Mouse (Mus musculus) lung, postnatal 0 days (tissue): ENCODE measurements around the gene Thoc5. TPM values are rescaled to one million over a fixed set of nuclear protein-coding genes. Genes with fewer than 3 reads are reported as not detected.

Source experiments
- ATAC-seq: fragments of 200-750 bp; cut with Nextera tagmentation; 2 replicates; pipeline ENCODE4 v1.8.0; 2017; ENCODE audit warnings: moderate library complexity
- DNase-seq: peaks from one replicate; pipeline ENCODE4 v3.0.0-alpha.2; 2016; ENCODE audit warnings: low spot score
- H3K27ac ChIP-seq: fragments of 300-500 bp; sonication (generic); 2 replicates; pipeline ENCODE4 v1.5.1; 2014; ENCODE audit warnings: antibody characterized with exemption, mild to moderate bottlenecking, low read length, mixed read lengths
- H3K27me3 ChIP-seq: fragments of 300-500 bp; sonication (generic); replicated peaks from 2 replicates; pipeline ENCODE4 v1.6.1; 2014; ENCODE audit warnings: low read length, mixed read lengths; ENCODE audit not compliant: insufficient read depth
- H3K36me3 ChIP-seq: fragments of 300-500 bp; sonication (generic); 2 replicates; pipeline ENCODE4 v1.6.1; 2014; ENCODE audit warnings: low read length, mixed read lengths; ENCODE audit not compliant: insufficient read depth
- H3K4me1 ChIP-seq: fragments of 300-500 bp; sonication (generic); 2 replicates; pipeline ENCODE4 v1.6.1; 2014; ENCODE audit warnings: antibody characterized with exemption, low read depth, low read length, mixed read lengths; ENCODE audit not compliant: insufficient read depth
- H3K4me2 ChIP-seq: fragments of 300-500 bp; sonication (generic); replicated peaks from 2 replicates; pipeline ENCODE4 v1.6.1; 2014; ENCODE audit warnings: low read depth, mild to moderate bottlenecking, low read length, moderate library complexity, mixed read lengths
- H3K4me3 ChIP-seq: fragments of 300-500 bp; sonication (generic); 2 replicates; pipeline ENCODE4 v1.5.1; 2014; ENCODE audit warnings: low read depth, low read length
- H3K9ac ChIP-seq: fragments of 300-500 bp; sonication (generic); replicated peaks from 2 replicates; pipeline ENCODE4 v1.6.1; 2014; ENCODE audit warnings: low read depth, mild to moderate bottlenecking
- H3K9me3 ChIP-seq: fragments of 300-500 bp; sonication (generic); 2 replicates; pipeline ENCODE4 v1.6.1; 2016; ENCODE audit warnings: low read length, mixed read lengths
- CTCF ChIP-seq: IDR thresholded peaks from 2 replicates; pipeline ENCODE4 v1.5.1; 2016; ENCODE audit warnings: antibody characterized with exemption, mild to moderate bottlenecking
- EP300 ChIP-seq: IDR thresholded peaks from 2 replicates; pipeline ENCODE4 v1.6.1; 2016; ENCODE audit warnings: antibody characterized with exemption, mild to moderate bottlenecking, control low read depth
- whole genome bisulfite sequencing: fragments of 180-500 bp; shearing (Covaris S2); extraction: QIAGEN DNeasy Blood & Tissue Kit; methylation state at CpG from one replicate; pipeline ENCODE4 v1.1.7; 2014; 5-methylcytosine and 5-hydroxymethylcytosine counted together
- polyA plus RNA-seq: library from polyadenylated mRNA; unstranded; fragments of >200 nt; fragmentation: Nextera tagmentation; extraction: Ambion mirVana; gene quantifications from 2 replicates; pipeline ENCODE4 v1.2.1, GENCODE M21; 2015

The Thoc5 gene
- polyA plus RNA-seq, 1 experiment from 2014 or later = 16.3 TPM

- no peaks in the 10 kb centered on the region for H3K36me3 ChIP-seq
- H3K27me3 ChIP-seq = peaks cover 44% of the 10 kb centered on the region
- H3K4me2 ChIP-seq = no peak overlapping the region
- H3K9me3 ChIP-seq = no peaks in the 10 kb centered on the region
- peaks cover 6% of the 10 kb centered on the region; the same call in 1 of the 2 replicates for H3K4me1 ChIP-seq
- H3K4me3 ChIP-seq = no peak overlapping the region
- no peak for TF ChIP-seq EP300
- no peak for TF ChIP-seq CTCF
- WGBS = 7% methylated on average over 23 of the region's 23 CpGs
- peak; percentile 62 for DNase-seq
- peak; percentile 48 for ATAC-seq
- H3K9ac ChIP-seq = no peak overlapping the region
- H3K27ac ChIP-seq = no peak overlapping the region
Measured at GRCm38 (mm10) chr11:4949256-4950044, 54.3 kb downstream of the Thoc5 start.

- no peak overlapping the region for H3K4me2 ChIP-seq
- no peaks in the 10 kb centered on the region for H3K36me3 ChIP-seq
- H3K9me3 ChIP-seq = no peaks in the 10 kb centered on the region
- TF ChIP-seq CTCF (no peak), EP300 (no peak)
- H3K4me1 ChIP-seq = no peaks in the 10 kb centered on the region
- DNase-seq = no peak
- no peak overlapping the region for H3K27ac ChIP-seq
- ATAC-seq = no peak
- H3K4me3 ChIP-seq = no peak overlapping the region
- no peak overlapping the region for H3K9ac ChIP-seq
- peaks cover 20% of the 10 kb centered on the region for H3K27me3 ChIP-seq
- WGBS = 6% methylated on average over 4 of the region's 6 CpGs
Measured at GRCm38 (mm10) chr11:4953401-4953800, 58.3 kb downstream of the Thoc5 start.

DNA sequence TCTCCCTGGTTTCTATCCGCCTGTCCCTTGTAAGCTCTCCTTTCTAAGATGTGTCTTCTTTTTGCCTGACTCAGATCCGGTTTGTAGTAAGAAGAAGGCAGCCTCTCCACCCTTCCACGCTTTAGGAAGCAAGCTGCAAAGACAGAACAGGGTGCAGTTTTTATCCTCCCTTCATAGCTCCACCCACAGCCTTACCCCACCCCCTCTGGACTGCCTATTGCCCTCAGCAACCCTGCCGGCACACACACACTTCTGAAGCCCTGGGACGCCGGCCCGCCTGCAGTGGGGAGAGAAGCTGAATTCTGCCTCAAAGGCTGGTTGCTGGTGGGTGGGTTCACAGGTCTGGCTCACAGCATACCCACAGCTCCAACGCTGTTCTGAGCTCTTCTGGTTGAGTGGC is 58.8 kb downstream of the Thoc5 start:
- DNase-seq (no peak), ATAC-seq (no peak)
- Histone ChIP-seq H3K4me1 (no peaks in the 10 kb centered on the region), H3K4me3 (no peak overlapping the region), H3K9ac (no peak overlapping the region), H3K27ac (no peak overlapping the region), H3K27me3 (peaks cover 14% of the 10 kb centered on the region), H3K4me2 (no peak overlapping the region), H3K36me3 (no peaks in the 10 kb centered on the region), H3K9me3 (no peaks in the 10 kb centered on the region)
- TF ChIP-seq EP300 (no peak), CTCF (no peak)
- WGBS = 5% methylated on average over 8 of the region's 8 CpGs

GRCm38 (mm10) chr11:4963099-4963808 is 68.1 kb downstream of the Thoc5 start:
- ATAC-seq (no peak), DNase-seq (no peak)
- Histone ChIP-seq H3K27me3 (no peaks in the 10 kb centered on the region), H3K9ac (no peak overlapping the region), H3K4me2 (no peak overlapping the region), H3K36me3 (no peaks in the 10 kb centered on the region), H3K9me3 (no peaks in the 10 kb centered on the region), H3K4me1 (no peaks in the 10 kb centered on the region), H3K27ac (no peak overlapping the region), H3K4me3 (no peak overlapping the region)
- TF ChIP-seq EP300 = no peak
- TF ChIP-seq CTCF = no peak
- 48% methylated on average over 6 of the region's 6 CpGs for WGBS

DNA sequence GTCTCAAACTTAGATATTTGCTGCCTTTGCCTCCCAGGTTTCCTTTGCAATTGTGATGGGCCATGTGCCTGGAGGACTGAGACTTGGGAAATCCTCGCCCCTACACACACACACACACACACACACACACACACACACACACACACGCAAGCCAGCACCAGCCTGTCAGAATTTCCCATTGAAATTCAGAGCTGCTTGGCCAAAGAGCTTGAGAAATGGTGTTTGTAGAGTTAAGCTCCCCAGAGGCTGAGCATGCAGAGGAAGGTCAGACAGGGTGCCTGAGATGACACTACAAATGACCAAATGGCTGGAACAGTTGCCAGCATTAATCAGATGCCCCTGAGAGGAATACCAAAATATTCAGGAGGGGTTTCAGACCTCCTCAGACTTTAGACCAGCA is 71.2 kb downstream of the Thoc5 start:
- H3K4me1 ChIP-seq = no peaks in the 10 kb centered on the region
- H3K36me3 ChIP-seq = no peaks in the 10 kb centered on the region
- H3K4me2 ChIP-seq = no peak overlapping the region
- 65% methylated on average over 2 of the region's 2 CpGs for WGBS
- H3K9me3 ChIP-seq = no peaks in the 10 kb centered on the region
- no peak for ATAC-seq
- no peak overlapping the region for H3K9ac ChIP-seq
- H3K4me3 ChIP-seq = no peak overlapping the region
- no peak for TF ChIP-seq EP300
- no peak for TF ChIP-seq CTCF
- DNase-seq = no peak
- H3K27ac ChIP-seq = no peak overlapping the region
- H3K27me3 ChIP-seq = no peaks in the 10 kb centered on the region

DNA sequence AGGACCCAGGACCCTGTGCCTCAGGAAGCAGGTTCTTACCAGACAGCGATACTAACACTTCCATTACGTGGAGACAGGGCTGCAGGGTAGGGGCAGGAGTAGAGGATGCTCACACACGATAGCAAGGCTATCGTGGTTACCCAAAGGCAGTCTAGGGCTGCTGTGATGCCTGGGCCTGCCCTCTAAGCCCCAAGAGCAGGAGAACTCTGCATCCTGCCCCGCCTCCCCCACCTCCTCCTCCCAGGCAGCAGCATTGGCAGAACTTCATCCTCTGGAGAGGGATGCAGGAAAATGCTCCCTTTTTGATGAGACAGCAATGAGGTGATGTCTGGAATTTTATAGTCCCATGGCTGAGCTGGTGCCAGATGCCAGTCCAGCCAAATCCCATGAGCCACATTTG is 71.8 kb downstream of the Thoc5 start:
- H3K27ac ChIP-seq = no peak overlapping the region
- H3K36me3 ChIP-seq = no peaks in the 10 kb centered on the region
- no peaks in the 10 kb centered on the region for H3K9me3 ChIP-seq
- no peak overlapping the region for H3K4me3 ChIP-seq
- H3K4me1 ChIP-seq = no peaks in the 10 kb centered on the region
- H3K9ac ChIP-seq = no peak overlapping the region
- TF ChIP-seq EP300 = no peak
- no peak for TF ChIP-seq CTCF
- ATAC-seq = no peak
- 65% methylated on average over 5 of the region's 5 CpGs for WGBS
- H3K27me3 ChIP-seq = no peaks in the 10 kb centered on the region
- no peak for DNase-seq
- H3K4me2 ChIP-seq = no peak overlapping the region
